Mouse (Mus musculus) 3T3-L1 (cell line): ENCODE results near the gene Map4k1.
A peak's percentile ranks its signal among the peaks of the same experiment; 100 is the strongest.
"Not testable (repeated sequence)": the region's sequence is repeated elsewhere in the genome, so short reads cannot be mapped to it uniquely, and the experiment has no call there.

Experiments used
- DNase-seq: peaks from one replicate; pipeline ENCODE4 v3.0.0-alpha.2; 2015; ENCODE audit warnings: low read depth, low spot score

The Map4k1 gene

DNA sequence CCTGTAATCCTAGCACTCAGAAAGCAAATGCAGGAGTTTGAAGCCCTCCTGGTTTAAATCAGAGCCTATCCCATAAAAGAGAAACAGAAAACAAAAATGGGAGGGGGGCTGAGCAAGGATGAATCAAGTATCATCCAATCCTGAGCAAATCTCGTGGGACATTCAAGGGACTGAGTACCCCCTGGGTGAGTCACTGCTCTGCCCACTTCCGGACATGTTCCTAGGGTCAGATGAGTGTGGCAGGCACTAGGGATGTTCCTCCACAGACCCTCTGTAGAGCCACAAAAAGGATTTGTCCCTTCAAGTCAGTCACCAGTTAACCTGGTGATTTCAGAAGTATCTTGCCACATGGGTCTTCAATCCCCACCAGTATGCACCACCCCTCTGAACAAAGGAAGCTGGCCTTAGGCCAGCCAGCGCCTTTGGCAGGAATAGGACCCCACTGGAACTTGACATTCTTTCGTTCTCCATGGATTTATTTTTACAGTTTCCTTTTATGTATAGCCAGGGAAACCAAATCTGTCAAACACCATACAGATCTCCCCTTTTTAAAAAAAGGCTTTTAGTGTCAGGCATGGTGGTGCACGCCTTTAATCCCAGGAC is 26.5 kb upstream of the Map4k1 start:
- peak; percentile 63 for DNase-seq

DNA sequence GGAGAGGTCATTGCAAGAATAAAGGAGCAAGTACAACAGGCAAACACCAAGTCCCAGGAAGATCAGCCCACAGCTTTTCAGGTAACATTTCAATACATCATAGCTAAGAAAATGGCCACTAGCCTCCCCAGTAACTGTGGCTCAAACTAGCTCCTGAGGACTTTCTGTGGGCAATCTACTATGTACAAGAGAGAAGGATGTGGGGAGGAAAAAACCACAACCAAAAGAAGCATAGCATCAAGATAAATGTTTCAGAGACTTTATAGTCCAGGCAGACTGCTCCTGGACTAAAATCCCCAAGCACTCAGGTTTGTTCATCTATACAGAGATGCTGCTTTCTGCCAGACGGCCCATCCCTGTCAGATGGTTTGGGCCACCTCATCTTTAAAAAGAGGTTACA is 25.6 kb upstream of the Map4k1 start:
- DNase-seq = no peak

DNA sequence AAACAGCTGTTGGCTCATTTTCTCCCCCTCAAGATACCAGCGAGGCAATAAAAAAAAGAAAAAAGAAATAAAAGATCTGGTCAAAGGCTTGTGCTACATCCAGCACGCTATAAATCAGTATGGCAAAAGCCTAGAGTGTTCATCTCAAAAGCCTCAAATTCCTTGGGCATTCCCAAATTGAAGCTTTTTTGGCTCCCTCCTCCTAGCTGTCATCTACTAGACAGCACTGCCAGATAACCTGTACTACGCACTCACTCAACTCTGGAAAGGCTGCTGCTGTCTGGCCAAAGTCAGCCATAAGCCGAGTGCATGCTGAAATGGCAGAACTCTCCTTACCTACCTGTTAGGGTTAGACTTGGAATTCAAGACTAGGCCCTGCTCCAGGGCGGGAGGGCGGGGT is 24.6 kb upstream of the Map4k1 start:
- no peak for DNase-seq

DNA sequence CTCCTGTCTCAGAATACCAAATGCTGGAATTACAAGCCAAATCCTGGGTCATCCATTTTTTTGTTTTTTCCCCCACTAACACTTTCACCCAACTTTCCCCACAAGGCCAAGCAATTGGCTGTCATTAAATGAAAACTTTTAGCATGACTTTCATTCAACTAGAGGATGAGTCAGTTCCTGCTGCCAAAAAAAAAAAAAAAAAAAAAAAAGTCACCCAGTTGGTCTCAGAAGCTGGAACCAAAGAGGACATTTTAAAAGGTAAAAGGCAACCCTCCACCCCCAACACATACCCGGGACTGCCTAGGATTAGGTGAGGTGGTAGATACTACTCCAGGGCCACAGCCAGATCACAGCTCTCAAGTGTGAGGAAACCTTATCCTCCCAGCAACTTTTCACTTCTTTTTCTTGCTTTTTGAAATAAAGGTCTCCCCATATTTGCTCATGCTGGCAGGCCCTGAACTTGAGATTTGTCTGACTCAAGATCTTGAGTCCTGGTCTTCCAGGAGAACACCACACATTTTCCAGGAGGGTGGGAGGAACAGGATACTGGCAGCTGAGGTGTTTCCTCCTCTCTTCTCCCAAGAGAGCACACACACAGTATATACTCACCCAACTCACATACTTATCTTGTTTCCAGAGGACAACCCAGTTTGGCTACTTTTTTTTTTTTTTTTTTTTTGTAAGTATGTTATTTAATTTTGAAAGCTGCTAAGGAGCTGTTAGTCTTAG is 23.7 kb upstream of the Map4k1 start:
- no peak for DNase-seq

DNA sequence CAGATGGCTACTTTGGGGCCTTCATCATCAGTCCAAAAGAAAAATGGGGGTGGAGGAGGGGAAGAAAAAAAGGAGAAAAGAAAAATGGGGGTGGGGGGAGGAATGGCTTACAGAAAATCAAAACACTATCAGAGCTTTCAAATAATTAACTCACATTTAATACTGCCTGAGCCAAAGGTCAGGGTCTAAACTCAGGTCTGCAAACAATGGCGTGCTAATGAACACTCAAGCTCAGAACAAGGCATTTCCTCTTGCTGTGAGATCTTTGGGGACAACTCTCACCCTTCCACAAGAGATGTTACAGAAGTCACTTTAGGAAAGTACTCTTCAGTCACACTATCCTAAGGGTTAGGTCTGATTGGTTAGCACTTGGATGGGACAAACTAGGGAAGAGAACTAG is 23.1 kb upstream of the Map4k1 start:
- no peak for DNase-seq

DNA sequence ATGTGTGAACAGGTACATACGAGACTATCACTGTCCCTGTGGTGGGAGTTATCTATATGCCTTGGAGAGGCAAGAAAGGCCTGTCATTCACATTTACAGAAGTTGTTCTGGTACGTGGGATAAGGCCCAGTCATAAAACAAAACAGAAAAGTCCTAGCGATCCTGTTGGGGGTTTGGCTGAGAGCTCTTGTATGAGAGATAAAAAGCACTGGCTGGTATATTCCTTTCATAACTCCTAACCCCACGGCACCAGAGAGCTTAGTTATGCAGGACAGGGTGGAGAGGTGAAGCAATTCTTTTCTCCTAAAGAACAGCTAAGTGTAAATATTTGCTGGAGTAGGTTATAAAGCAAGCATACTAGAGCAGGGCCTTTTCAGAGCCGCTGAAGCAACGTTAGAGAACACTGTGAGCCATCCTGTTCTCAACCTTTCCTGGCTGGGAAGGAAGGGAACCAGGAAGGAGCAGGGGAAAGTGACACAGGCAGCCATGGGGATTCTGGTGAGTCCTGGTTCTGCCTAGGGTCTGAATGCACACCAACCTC is 22.3 kb upstream of the Map4k1 start:
- no peak for DNase-seq

DNA sequence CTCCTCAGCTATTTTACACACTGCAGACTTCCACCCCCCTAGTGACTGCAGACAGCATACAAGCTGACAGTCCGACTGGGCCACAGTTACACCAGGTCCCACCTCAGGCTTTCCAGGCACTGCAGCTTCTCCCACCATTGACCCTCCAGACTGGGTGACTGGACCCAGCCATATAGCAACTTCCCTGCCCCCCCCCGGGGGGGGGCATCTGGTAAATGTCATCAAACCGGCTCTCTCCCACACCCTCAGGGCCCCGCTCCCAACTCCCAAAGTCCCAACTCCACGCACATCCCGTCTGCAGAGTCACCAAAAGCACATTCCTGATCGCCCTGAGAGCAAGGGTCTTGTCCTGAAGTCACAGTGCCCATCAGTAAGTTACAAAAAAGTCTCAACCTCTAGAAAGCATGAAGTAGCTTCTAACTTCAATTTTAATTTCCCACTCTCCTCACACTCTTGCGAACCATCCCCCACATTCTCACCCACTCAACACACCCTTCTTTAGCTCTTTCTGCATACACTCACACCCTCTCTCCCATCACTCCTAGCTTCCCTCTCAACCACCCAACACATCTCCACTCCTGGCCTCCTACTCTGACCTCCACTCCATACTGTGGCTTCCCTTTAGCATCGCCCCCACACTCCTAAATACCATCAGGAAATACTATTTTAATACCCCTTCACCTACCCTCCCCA is 21.4 kb upstream of the Map4k1 start:
- no peak for DNase-seq

DNA sequence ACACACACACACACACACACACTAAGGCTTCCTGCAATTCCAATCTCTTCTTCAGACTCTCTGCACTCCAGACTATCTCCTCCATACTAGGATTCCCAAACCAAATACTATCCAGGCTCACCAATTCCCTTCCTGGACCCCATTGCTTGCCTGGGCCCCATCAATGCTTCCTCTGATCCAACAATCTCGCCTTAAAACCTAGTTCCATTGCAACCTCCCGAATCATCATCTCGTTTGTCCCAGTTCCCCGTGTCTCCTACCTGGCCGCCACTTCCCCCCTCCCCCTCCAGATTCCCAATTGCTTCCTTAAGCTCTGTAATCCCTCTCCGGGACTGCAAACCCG is 20.3 kb upstream of the Map4k1 start:
- no peak for DNase-seq

DNA sequence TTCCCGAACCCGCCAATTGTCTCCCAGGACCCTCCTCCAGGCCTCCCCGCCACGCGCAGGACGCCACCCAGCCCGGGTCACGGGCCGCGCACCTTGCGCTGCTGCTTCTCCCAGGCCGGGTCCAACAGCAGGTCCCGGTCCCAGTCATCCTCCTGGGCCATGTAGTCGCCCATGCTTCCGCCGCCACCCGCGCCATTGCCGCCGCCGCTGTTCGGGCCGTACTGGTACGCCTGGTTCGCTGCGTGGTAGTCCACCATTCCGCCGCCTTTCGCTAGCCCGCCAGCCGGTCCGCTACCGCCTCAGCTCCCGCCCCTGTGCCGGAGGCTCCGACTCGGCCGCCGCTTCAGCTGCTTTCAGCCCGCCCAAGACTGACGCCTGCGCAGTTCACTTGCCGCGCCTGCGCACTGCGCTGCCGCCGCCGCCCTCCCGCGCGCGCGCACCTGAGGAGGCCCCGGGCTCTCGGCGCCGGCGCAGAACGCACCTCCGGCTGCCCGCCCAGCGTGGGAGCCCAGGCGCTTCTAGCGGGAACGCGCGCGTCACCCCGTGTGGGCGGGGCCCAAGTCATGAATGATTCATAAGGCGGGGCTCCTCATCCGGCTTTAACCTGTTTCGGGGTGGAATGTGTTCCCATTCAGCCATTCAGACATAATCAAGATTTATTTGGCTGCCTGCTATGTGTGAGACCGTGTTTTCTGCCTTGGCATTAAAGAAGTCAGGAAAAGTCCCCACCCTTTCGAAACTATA is 19.8 kb upstream of the Map4k1 start, which contains the start of gene Actn4:
Gene Actn4, minus strand, starts transcription at position 414 of the 744 bp plus-strand sequence.
- DNase-seq = peak; percentile 93

DNA sequence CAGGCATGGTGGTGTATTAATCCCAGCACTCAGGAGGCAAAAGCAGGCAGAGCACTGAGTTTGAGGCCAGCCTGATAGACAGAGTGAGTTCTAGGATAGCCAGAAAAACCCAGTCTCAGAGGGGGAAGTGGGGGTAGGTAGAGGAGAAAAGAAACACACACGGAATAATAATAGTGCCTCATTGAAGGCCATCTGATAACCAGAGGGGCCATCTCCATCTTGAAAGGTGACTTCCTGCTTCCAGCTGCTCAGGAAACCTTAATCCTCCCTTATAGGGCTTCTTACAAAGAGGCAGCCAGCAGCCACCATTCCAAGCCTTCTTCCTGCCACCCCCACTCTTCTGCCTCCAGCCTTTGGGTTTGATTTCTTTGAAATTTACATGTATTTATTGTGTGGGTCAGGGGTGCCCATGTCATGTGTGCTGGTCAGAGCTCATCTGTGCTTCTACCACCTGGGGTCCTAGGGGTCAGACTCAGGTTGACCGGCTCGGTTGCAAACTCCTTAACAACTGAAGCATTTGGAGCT is 18.4 kb upstream of the Map4k1 start:
- no peak for DNase-seq

DNA sequence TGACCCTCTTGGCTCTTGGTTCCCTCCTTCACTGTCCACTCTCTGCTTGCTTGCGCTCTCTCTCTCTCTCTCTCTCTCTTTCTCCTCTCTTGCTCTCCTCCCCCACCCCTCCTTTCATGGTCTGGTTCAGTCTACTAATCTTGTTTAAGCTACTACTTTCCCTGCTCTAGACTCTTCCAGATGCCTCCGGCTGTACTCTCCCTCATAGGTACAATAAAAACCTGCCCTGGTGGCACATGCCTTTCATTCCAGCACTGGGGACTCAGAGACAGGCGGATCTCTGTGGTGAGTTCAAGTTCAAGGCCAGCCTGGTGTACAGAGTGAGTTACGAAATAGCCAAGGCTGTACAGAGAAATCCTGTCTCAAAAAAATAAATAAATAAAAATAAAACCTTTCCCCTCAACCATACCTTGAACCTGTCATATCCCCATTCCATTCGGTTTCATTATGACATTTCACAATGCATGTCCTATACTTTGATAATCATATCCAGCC is 16.5 kb upstream of the Map4k1 start:
- no peak for DNase-seq

DNA sequence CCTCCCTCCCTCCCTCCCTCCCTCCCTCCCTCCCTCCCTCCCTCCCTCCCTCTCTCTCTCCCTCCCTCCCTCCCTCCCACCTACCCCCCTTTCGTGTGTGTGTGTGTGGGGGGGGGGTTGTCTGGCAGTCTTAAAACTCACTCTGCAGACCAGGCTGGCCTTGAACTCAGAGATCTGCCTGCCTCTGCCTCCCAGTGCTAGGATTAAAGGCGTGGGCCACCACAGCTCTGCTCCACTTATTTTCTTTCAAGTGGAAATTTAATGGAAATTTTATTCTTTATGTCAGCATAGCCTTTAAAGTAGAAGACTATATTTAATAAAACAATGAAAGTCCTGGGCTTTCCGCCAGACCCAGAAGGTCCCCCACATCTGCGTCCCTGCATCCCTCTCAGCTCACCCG is 15.7 kb upstream of the Map4k1 start:
- no peak for DNase-seq

DNA sequence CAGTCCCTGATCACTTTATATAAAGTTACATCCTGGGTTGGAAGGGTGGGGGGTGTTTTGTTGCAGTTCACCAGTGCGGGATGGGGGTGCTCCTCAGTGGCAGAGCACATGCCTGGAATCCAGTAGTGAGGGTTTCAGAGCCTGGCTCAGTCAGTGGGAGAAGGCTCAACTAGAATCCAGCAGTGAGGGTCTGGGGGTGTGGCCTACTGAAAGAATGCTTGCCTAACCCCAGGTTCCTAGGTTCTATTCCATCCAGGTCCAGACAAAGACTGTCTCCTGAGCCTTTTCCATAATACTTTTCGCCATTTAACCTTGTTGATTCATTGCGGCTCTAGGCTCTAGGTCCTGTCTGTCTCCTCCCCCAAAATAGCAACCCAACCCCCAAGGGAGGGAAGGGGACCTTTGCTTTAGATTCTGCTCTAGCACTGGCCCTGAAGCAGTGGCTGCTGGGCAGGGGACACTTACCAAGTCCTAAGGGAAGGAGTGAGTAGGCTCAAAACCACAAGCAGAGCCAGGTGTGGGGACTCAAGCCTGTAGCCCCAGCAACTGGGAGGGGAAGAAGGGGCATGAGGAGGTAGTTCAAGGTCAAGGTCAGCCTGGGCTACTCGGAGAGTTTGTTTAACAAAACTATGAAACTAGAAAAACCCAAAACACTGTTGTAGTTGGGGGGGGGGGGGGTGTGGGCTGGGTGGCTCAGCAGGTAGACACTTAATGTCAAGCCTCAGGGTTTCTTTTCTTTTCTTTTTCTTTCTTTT is 14.9 kb upstream of the Map4k1 start:
- DNase-seq = no peak

DNA sequence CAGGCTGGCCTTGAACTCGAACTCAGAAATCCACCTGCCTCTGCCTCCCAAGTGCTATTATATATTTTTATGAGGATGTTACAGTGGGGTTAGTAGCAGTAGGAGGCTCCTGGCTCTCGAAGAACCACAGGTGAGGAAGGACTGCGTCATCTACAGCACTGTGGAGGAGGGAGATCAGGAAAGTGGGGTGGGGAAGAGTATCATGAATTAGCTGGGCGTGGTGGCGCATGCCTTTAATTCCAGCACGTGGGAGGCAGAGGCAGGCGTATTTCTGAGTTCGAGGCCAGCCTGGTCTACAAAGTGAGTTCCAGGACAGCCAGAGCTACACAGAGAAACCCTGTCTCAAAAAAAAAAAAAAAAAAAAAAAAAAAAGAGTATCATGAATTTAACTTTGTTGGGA is 13.7 kb upstream of the Map4k1 start:
- DNase-seq = not testable (repeated sequence)

DNA sequence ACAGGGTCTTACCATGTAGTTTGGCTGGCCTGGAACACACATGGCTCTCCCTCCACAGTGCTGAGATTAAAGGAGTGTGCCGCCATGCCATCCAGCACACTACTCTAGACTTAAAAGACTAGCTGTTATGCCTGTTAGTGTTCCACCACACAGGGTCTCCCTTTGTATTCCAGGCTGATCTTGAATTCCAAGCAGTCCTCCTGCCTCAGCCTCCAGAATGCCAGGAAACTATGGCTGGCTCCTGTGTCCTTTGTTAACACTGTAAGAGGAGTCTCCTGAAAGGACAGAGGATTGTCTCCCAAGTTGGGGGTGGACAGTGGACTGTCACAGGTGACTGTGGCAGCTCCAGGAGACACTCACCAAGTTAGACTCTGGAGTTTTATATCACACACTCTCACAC is 12.6 kb upstream of the Map4k1 start:
- DNase-seq = no peak

DNA sequence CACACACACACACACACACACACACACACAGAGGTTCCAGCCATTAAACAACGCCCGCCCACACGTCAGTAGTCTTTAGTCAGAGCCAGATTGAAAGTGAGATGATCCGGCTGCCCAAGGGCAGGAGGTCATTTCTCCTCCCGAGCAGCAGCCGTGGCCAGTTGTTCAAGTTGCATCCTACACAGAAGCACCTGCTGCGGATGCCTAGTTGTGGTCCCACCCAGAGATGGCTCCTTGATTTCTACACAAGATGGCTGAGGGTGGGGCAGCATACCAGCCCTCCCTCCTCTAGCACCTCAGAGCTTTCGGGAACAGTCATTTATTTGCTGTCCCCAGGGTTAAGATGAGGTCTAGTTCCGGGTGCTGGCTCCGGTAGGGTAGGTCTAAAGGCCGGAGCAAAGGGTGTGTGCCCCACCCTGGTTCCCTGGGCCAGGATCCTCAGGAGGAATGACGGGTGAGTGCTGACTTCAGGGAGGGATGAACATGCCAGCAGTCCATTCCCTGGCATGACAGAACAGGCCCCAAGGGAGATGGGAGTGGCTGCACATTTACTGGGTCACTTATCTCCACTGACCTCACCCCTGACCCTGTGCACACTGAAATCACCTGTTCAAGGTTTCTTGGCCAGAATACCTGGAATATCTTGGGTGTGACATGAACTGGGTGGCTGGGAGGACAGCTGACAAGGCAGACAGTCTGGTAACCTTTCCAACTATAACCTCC is 12.0 kb upstream of the Map4k1 start:
- DNase-seq = no peak

DNA sequence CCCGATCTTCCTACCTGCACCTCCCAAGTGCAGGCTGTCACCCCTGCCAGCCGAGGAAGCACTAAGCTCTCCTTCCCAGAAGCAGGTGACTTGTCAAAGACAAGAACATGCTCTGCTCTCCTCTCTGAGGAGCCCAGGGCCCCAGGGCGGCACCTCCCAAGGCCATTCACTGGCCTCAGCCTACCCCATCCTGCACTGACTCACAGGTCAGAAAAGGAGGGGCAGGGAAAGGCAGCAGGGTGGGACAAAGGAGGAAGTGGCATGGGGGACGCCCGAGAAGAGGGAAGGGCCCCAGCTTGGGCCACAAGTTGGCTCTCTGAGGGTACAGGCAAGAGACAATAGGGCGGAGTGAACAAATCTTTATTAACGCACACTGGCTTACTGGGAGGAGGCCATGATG is 10.8 kb upstream of the Map4k1 start:
- no peak for DNase-seq

DNA sequence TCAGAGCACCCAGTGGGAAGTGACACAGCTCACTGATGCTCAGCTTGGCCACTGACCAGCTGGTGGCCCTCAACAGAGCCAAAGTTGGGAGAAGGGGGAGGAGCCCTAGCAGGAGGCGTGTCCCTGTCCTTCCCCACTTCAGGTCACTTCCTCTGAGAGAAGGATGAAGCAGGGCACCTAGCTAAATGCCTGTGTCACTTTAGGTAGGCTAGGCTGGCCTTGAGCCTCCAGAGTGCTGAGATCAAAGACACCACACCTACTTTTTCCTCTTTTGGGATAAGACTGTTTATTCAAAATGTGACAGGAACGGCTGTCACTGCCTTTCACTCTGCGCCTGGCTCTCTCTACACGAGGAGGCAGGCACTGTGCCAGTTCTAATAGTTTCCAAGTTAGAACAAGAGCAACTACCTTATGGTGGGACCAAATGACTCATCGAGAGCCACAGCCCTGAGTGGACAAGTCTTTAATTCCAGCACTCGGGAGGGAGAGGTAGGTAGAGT is 10.0 kb upstream of the Map4k1 start:
- DNase-seq = peak; percentile 75

DNA sequence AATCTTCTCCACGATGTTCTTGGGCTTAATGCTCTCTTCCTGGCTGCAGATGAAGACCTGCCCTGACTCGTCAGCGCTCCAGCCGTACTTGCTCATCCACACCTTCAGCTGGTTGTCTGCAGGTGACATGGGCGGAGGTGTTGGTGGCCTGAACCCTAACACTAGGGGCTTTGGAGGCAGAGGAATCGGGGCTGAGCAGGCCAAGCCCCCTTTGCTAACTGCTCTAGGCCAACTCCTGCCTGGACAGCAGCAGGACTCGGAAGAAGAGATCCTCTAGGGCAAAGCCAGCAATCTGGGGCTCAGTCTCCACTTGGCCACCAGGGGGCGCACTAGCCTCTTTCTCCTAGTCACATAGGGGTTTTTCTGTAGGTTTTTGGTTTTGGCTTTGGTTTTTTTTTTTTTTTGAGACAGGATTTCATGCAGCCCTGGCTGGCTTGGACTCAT is 9.3 kb upstream of the Map4k1 start:
- peak; percentile 94 for DNase-seq

DNA sequence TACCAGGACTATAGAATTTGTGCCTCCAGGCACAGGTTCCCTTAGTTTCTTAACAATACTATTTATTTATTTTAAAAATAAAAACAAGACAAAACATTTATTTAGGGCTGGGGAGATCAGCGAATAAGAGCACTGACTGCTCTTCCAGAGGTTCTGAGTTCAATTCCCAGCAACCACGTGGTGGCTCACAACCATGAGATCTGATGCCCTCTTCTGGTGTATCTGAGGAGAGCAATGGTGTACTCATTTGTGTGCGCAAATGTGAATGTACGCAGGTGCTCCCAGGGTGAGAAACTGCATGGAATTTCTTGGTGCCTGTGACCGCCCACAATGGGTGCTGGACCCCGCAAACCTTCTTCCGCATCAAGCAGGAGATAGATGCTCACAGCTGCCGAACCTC is 8.8 kb upstream of the Map4k1 start:
- DNase-seq = no peak
